Mouse (Mus musculus): ENCODE measurements around the gene Dlg2.

DNA sequence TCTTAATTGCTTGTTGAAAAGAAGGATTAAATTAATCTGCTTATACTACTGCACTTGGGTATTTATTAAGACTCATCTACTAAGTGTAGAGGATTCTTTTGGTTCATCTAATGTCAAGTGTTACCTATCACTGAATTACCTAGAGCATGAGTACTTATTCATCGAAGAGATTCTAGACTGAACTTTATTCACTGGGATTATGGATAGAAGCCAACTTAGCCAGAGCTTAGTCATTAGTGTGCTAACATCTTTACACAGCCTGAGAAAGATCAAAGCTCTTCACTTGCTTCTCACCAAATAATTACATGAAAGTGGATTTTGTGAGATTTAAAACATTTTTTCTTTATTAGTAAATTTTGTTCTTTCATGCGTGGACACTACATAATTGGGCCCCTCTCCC is 175.1 kb downstream of the Dlg2 start:
- TF ChIP-seq POLR2A (IDR thresholded peaks at IDR 0.05; ENCODE audit: control insufficient read depth, extremely low read depth, insufficient read depth, low read length, poor library complexity) (no peak), CTCF (IDR thresholded peaks at IDR 0.05; ENCODE audit: borderline replicate concordance, control insufficient read depth, extremely low read depth, insufficient read depth, low read length, poor library complexity) (no peak)
